Mouse (Mus musculus): ENCODE measurements around the gene Pde2a. TPM values are rescaled to one million over a fixed set of nuclear protein-coding genes. Genes with fewer than 3 reads are reported as not detected.

Pde2a gene
- polyA plus RNA-seq, 1 experiment = 0.06 TPM

DNA sequence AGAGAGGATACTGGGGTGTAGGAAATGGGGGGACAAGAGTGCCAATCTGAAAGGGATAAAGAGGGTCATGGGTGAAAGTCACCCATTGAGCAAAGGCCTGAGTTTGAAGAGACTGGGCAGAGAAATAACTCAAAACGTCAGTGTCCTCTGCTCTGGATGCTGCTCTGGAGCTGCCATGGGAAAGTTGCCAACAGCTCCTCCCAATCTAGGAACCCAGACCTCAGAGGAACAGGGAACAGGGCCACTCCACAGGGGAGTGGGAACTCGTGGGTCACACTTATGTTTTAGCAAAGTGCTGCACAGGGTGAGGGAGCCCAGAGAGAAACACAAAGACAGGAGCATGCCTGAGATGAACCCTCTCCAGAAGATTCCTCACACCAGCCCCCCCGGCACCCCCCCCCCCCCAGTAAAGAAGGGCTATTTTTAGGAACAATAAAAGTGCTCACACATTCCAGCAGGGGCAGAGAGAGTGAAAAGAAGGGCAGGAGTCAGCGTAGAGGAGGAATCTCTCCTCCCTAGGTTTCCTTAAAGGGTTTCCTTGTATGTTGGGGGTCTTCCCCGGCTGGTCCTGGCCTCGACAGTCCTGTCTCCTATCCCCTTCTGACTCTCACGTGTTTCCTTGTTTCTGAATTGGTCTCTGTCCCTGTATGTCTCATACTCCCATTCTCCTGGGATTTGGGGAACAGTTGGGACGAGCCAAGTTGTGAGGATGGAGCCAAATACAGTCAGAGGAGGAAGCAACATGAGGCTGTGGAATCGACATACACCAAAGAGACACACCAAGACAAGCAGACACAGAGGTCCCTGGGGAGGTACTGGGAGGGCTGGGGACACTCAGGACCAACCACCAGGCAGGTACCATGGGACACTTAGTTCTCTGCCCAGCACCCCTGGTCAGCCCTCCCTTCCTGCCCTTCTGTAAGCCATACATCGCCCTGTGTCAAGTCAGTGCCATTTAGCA lies 51.4 kb downstream of the Pde2a start:
- TF ChIP-seq GATA1 (IDR thresholded peaks at IDR 0.05; ENCODE audit: low read length) = no peak

DNA sequence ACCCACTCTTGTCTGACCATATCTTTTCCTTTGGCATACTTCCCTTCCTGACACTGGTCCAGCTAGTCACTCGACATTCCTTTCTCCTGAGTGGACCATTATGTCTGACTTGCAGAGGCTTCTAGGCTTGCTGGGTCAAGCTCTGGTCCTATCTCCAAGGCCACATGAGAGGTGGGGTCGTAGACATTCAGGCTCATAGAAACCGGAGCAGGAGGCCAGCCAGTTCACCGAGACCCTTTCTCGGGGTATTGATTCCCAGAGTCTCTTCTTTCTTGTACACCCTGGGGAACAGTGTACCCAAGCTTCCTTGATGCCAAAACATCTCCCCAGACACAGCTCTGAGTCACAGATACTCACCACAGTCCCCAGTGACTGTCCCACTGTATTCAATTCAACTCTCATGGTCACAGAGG lies 52.9 kb downstream of the Pde2a start:
- no peak for TF ChIP-seq GATA1 (IDR thresholded peaks at IDR 0.05; ENCODE audit: low read length)

DNA sequence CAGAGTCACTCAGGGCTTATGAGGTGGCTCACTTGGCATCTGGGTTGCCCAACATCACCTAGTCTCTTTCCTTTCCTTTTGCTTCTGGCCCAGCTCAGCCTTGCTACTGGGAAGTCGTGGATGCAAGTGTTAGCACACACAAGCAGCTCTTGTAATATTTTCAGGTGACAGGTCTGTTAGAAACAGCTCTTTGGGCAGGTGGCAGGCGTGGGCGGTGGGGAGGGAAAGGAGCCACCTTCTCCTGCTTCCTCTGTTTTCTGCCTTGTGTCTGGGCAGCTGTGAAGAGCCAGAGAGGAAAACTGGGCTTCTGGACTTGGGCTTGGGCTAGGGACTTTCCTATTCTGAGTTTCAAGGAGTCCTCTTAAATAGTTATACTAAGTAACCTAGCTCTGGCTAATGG lies 54.5 kb downstream of the Pde2a start:
- no peak for TF ChIP-seq GATA1 (IDR thresholded peaks at IDR 0.05; ENCODE audit: low read length)

DNA sequence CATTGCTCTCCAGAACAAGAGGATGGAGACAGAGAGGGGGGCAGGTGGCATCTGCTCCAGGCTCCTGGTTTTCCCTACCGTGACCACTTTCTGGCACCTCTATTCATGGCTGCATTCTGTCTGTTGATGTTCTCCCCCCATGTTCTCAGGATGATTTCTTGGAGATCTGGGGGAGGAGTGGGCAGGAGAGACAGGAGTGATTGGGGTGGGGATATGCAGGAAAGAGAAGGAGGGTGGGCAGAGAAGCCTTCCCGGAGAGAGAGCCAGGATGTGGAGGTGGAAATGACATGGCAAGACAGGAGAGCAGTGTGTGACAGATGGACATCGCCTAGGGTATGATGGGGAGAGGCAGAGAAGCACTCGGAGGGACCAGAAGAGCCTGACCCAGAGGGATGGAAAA lies 55.0 kb downstream of the Pde2a start:
- TF ChIP-seq GATA1 (IDR thresholded peaks at IDR 0.05; ENCODE audit: low read length) = no peak

DNA sequence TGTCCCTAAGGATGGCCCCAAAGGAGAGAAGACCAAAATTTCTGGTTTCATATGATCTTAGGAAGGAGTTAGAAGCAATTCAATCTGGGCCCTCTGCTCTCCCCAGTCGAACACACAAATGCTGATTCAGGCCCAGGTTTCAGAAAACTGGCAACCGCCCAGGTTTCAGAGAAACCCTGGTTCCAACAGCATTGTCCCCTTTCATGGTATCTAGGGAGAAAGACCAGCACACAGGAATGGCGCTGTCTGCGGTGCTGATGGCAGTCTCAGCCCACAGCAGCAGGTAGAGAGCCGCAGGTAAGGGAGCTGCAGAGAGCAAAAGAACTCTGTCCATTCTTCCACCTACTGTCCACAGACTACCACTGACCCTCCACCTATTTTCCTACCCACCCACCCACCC lies 55.7 kb downstream of the Pde2a start:
- TF ChIP-seq GATA1 (IDR thresholded peaks at IDR 0.05; ENCODE audit: low read length) = no peak

DNA sequence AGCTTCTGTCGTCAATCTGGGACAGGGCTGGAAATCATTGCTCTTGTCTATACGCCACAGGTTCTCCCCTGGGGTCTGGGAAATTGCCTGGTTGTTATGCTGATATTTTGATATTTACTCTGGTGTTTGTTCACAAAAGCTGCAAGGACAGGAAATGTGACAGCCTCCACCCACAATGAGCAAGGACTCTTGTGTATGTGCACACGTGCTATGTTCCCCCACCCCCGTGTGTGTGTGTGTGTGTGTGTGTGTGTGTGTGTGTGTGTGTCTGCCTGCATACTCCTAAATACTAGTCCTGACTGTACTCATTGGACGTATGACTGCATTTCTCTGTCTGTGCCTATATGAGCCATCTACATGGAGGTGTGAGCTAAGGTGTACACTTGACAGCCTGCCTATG lies 56.6 kb downstream of the Pde2a start:
- TF ChIP-seq GATA1 (IDR thresholded peaks at IDR 0.05; ENCODE audit: low read length) = no peak

DNA sequence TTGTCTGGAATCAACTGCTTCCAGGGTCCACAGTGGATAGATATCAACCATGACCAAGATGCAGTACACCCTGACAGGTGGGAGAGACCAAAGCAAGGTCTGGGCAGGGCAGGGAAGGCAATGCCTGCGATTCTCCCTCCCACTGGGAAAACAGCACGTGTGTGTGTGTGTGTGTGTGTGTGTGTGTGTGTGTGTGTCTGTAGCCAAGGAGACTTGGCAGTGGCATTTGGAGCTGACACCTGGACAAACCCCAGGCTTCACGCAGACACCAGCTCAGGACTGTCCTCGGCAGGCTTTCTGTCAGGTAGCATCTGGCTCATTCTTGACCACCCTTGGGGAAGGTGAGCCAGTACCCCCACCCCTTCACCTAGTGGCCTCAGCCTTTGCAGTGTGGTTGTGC lies 58.4 kb downstream of the Pde2a start:
- TF ChIP-seq GATA1 (IDR thresholded peaks at IDR 0.05; ENCODE audit: low read length) = no peak

DNA sequence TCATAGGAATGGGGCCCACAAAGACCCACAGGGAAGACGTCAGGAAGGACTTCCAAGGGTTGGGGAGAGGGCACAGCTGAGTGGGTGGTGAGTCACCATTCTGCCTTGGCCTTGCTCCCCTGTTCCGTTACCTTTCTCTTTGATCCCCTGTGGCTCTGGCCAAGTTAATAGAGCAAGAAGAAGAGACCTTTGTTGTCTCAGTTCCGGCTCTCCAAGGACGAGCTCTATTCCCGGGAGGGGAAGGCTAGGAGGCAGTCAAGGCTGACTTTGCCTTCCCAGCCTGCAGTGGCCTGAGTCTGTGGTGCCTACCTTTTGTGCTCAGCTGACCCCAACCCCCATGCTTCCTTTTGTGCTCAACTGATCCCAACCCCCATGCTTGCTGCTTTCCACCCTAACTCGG lies 59.2 kb downstream of the Pde2a start:
- TF ChIP-seq GATA1 (IDR thresholded peaks at IDR 0.05; ENCODE audit: low read length) = no peak

DNA sequence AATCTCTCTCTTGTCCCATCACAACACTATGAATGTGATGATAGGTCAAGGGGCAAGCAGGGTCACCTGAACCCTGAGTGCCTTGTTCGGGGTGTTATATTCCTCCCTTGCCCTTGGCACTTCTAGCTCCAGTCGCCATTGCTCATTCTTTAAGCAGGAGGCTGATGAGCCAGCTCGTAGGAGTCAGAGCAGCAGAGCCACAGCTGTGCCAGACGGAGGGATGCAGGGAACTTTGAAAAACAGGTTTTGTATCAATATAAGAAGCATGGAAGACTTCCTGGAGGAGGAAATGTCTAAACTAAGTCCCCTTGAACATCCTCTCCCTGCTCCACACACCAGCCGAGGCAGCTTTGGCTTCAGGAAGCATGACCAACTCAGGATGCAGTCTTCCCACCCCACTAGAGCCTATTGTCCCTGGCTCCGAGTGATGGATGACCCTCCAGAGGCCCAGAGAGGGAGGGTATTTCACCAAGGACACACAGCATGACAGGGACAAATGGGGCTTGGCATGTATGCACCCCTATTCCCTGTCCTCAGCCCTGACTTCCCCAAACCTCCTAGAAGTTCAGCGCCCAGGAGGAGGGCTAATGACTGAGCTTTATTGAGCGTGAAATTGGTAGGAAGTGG lies 60.5 kb downstream of the Pde2a start:
- TF ChIP-seq GATA1 (IDR thresholded peaks at IDR 0.05; ENCODE audit: low read length) = no peak

DNA sequence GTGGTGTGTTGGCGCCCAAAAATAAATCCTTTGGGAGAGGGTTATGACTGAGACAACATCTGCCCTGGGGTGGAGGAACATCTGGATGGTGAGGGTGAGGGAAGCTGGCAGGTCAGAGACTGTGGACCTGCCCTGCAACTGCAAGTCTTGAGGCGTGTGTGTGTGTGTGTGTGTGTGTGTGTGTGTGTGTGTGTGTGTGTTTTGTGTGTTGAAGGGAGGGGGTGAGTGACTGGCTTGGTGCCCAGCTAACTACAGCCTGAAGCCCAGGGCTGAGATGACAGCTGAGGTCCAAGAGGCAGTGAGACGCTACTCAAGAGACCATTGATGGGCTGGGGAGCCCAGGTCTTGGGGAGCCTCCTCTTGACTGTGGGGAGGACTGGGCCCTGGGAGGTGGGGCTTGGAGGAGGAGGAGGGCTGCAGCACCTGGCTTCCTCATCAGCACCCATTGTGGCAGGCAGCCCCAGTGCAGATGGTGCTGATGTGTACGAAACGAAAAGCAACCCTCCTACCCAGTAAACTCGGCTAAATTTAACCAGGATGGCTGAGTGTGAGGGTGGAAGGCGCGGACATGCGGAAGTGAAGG lies 61.1 kb downstream of the Pde2a start:
- TF ChIP-seq GATA1 (IDR thresholded peaks at IDR 0.05; ENCODE audit: low read length) = no peak

DNA sequence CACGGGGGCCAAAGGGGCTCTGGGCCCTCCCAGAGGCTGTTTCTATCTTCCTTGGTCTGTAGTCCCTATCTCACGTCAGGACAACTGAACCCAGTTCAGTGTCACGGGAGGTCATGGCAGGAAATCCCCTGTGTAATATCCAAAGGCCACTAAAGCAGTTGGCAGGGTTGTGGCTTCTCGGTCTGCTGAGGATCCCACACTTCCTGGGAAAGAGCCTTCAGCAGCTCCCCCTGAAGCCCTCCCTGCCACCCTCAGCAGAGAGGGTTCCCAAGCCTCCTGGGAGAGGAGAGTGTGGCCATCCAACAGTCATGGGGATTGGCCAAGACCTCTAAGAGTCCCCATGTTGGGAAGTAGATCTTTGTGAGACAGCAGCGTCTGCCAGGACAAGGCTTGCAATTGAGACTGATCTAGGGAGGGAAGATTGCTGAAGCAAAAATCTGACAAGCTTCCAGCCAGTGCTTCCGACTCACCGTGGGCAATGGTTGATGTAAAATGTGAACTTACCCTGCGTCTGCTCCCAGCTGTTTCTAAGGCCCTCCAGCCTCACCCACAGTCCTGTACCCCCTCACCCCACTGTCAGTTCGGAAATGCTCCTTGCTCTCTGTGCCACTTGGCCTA lies 62.1 kb downstream of the Pde2a start:
- no peak for TF ChIP-seq GATA1 (IDR thresholded peaks at IDR 0.05; ENCODE audit: low read length)

DNA sequence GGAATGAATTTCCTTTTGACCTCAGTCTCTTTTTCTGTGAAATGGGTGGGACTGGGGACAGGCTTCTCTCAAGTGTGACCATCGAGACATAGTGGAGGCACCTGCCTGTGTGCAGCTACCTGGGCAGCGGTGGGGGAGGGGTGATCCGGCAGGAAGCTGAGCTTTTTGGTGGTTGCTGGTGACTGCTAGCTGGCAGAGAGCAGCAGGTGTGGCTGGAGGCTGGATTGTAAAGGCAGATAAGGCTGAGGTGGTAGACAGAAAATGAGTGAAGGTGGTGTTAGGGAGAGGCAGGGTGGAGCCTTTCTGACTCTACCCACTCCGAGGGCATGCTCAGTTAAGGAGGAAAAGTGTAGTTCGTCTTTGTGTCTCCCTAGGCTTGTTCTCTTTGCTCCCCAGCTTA lies 65.6 kb downstream of the Pde2a start:
- no peak for TF ChIP-seq GATA1 (IDR thresholded peaks at IDR 0.05; ENCODE audit: low read length)

DNA sequence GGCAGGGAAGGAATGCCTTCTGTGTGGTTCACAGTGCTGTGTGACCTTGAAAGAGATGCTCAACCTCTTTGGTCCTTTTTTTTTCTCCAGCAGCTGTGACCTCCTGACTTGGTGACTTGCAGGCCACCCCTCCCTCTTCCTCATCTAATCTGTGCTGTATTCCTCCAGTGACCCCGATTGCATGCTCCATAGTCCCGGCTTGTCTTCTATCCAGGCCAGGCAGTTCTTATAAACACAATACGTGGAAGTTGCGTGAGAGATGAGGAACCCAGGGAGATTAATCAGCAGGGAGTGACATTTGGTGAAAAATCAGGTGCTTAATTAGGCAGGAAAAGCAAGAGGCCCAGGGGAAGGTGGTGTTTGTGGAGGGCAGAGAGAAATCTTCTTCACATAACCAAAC lies 69.5 kb downstream of the Pde2a start:
- TF ChIP-seq GATA1 (IDR thresholded peaks at IDR 0.05; ENCODE audit: low read length) = no peak

DNA sequence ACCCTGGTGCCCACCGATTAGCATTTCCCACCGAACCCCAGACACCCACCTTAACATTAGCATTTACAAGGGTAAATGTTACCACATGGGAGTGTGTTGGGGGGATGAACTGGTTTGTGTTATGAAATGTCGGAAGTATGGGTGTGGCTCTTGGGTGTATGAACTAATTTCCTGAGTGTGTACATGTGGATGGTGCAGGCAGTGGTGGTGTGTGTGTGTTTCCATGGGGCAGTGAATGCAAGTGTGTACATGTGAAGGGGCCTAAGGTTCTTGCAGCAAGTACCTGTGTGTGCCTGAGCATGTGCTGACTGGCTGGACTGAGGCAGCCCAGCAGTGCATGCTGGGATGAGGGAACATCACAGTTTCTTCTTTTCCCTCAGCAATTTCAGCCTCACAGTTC lies 76.9 kb downstream of the Pde2a start:
- TF ChIP-seq GATA1 (IDR thresholded peaks at IDR 0.05; ENCODE audit: low read length) = no peak

DNA sequence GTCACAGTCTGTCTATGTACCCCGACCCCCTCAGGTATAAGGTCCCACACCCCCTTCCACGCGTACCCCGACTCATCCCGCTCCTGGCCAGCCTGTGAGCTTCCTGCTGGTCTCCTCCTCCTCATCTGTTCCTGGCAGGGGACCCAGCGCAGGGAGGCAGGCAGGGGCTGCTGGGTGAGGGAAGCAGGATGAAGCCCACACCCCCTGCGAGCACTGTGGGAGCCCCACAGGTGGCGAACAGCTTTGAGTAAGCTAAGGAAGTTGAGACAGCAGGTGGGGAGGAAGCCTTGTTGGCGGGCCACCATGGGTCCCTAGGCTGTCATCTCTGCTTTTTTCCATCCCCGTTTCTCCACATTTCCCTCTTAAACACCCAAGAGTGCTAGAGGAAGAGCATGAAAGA lies 77.8 kb downstream of the Pde2a start:
- TF ChIP-seq GATA1 (IDR thresholded peaks at IDR 0.05; ENCODE audit: low read length) = no peak

DNA sequence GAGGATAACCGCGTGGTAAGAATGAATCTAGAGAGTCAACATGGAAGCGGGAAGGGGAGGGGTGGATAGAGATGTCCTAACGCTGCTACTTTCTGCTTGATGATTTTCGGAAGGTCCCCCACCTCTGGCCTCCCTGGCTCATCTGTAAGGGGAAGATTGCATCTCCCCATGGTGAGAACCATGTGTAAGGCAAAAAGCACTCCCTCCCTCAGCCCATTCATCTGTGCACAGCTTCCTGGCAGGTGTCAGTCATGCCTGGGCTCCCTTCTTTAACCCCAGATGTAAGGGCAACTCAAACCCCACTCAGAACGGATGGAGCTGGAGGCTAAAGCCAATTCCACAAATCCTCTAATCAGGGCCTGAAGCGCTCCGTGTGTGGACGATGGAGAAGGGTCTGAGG lies 78.2 kb downstream of the Pde2a start:
- no peak for TF ChIP-seq GATA1 (IDR thresholded peaks at IDR 0.05; ENCODE audit: low read length)
